Mouse (Mus musculus) right cerebral cortex, postnatal 25 days (tissue): ENCODE data around the gene Dydc1.
A peak's percentile ranks its signal among the peaks of the same experiment; 100 is the strongest.

ENCODE experiments used
- DNase-seq: peaks from one replicate; pipeline ENCODE4 v3.0.0; 2022

Dydc1 gene

GRCm38 (mm10) chr14:41100712-41101111 lies 28.0 kb downstream of the Dydc1 start:
- DNase-seq, result no peak

GRCm38 (mm10) chr14:41101242-41101641 lies 28.5 kb downstream of the Dydc1 start:
- no peak for DNase-seq

- no peak for DNase-seq
These were observed 29.6 kb downstream of the Dydc1 start for GRCm38 (mm10) chr14:41102269-41102668.

GRCm38 (mm10) chr14:41104853-41105444 lies 32.2 kb downstream of the Dydc1 start, which contains the start of gene Mat1a:
Gene Mat1a, plus strand, starts transcription at chr14:41105035.
- no peak for DNase-seq

- DNase-seq, result no peak
These were observed 38.4 kb downstream of the Dydc1 start for GRCm38 (mm10) chr14:41111031-41111668.

- no peak for DNase-seq
These were observed 40.2 kb downstream of the Dydc1 start for GRCm38 (mm10) chr14:41112944-41113343.

GRCm38 (mm10) chr14:41116271-41116670 lies 43.6 kb downstream of the Dydc1 start:
- DNase-seq, result no peak

- DNase-seq, result no peak
These were observed 52.0 kb downstream of the Dydc1 start for GRCm38 (mm10) chr14:41124683-41125082.

GRCm38 (mm10) chr14:41127997-41128396 lies 55.3 kb downstream of the Dydc1 start:
- peak; percentile 12 for DNase-seq

- DNase-seq, result no peak
These were observed 58.8 kb downstream of the Dydc1 start, which contains the start of gene Sftpa1 for GRCm38 (mm10) chr14:41131540-41131939. Gene Sftpa1, plus strand, starts transcription at chr14:41131782.

GRCm38 (mm10) chr14:41137006-41137405 lies 64.3 kb downstream of the Dydc1 start:
- no peak for DNase-seq

- no peak for DNase-seq
These were observed 68.0 kb downstream of the Dydc1 start for GRCm38 (mm10) chr14:41140686-41141085.
